Mouse (Mus musculus) liver, embryonic 15.5 days (tissue): ENCODE measurements at regions not wholly inside any gene's neighbourhood (a gene's known extent, or its start where the extent isn't known, plus 50 kb on each side); places are given as distances from the start of the nearest gene placed in this dataset.

Experiments
- ATAC-seq: fragments of 200-750 bp; cut with Nextera tagmentation; 2 replicates; pipeline ENCODE4 v1.8.0; 2017; ENCODE audit warnings: moderate number of reproducible peaks, mild to moderate bottlenecking, moderate library complexity; ENCODE audit not compliant: insufficient read depth
- H3K27ac ChIP-seq: fragments of 300-500 bp; sonication (generic); replicated peaks from 2 replicates; pipeline ENCODE4 v1.5.1; 2015; ENCODE audit warnings: mild to moderate bottlenecking, inconsistent platforms
- H3K27me3 ChIP-seq: fragments of 300-500 bp; sonication (generic); 2 replicates; pipeline ENCODE4 v1.6.1; 2015; ENCODE audit warnings: mild to moderate bottlenecking, inconsistent platforms
- H3K36me3 ChIP-seq: fragments of 300-500 bp; sonication (generic); replicated peaks from 2 replicates; pipeline ENCODE4 v1.6.1; 2015; ENCODE audit warnings: moderate library complexity, mild to moderate bottlenecking, inconsistent platforms
- H3K4me1 ChIP-seq: fragments of 300-500 bp; sonication (generic); replicated peaks from 2 replicates; pipeline ENCODE4 v1.6.1; 2015; ENCODE audit warnings: inconsistent platforms
- H3K4me2 ChIP-seq: fragments of 300-500 bp; sonication (generic); 2 replicates; pipeline ENCODE4 v1.6.1; 2015; ENCODE audit warnings: moderate library complexity, mild to moderate bottlenecking, inconsistent platforms
- H3K4me3 ChIP-seq: fragments of 300-500 bp; sonication (generic); replicated peaks from 2 replicates; pipeline ENCODE4 v1.5.1; 2015; ENCODE audit warnings: mild to moderate bottlenecking, inconsistent platforms
- H3K9ac ChIP-seq: fragments of 300-500 bp; sonication (generic); 2 replicates; pipeline ENCODE4 v1.6.1; 2015; ENCODE audit warnings: moderate library complexity, mild to moderate bottlenecking, inconsistent platforms
- H3K9me3 ChIP-seq: fragments of 300-500 bp; sonication (generic); replicated peaks from 2 replicates; pipeline ENCODE4 v1.6.1; 2016; ENCODE audit warnings: inconsistent platforms
- whole genome bisulfite sequencing: fragments of 180-500 bp; shearing (Covaris S2); methylation state at CpG from one replicate; pipeline ENCODE4 v1.1.7; 2015; ENCODE audit warnings: mixed read lengths; ENCODE audit not compliant: insufficient replicate concordance; 5-methylcytosine and 5-hydroxymethylcytosine counted together

DNA sequence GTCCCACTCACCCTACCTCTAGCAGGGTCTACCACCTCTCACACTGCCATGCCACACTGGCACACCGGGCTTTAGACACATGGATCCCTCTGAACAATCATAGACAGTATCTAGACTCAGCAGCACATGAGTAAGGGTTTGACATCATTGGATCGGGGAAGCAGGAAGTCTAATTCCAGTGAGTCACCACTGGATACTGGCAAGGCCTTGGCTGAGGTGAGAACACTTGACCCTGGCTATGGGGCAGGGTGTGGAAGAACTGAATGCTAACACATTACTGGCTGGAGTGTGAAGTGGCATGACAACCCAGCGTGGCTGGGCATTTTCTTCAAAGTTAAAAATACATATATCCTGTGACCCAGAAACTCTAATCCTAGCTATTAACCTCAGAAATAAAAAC is 114.4 kb downstream of the H2afy start:
- 45% methylated on average over 3 of the region's 3 CpGs for WGBS
- no peaks in the 10 kb centered on the region for H3K36me3 ChIP-seq
- no peaks in the 10 kb centered on the region for H3K4me1 ChIP-seq
- H3K27me3 ChIP-seq: no peaks in the 10 kb centered on the region
- H3K4me2 ChIP-seq: no peak overlapping the region
- H3K9me3 ChIP-seq: no peaks in the 10 kb centered on the region
- no peak for ATAC-seq
- H3K27ac ChIP-seq: no peak overlapping the region
- no peak overlapping the region for H3K9ac ChIP-seq
- no peak overlapping the region for H3K4me3 ChIP-seq

DNA sequence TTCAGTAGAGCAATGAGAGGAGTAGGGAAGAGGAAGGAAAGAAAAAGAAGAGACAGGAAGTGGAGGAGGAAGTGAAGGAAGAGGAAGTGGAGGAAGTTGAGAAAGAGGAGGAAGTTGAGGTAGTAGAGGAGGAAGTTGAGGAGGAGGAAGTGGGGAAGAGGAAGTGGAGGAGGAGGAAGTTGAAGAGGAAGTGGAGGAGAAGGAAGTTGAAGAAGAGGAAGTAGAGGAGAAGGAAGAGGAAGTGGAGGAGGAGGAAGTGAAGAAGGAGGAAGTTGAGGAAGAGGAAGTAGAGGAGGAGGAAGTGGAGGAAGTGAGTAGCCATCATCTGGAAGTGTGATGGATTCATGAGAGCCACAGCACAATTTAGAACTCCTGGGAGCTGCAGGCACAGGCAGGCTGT is 122.2 kb downstream of the H2afy start:
- ATAC-seq: no peak
- H3K27ac ChIP-seq: no peak overlapping the region
- H3K27me3 ChIP-seq: no peaks in the 10 kb centered on the region
- H3K9ac ChIP-seq: no peak overlapping the region
- no peak overlapping the region for H3K4me2 ChIP-seq
- no peaks in the 10 kb centered on the region for H3K4me1 ChIP-seq
- no peaks in the 10 kb centered on the region for H3K9me3 ChIP-seq
- no peak overlapping the region for H3K4me3 ChIP-seq
- no peaks in the 10 kb centered on the region for H3K36me3 ChIP-seq

DNA sequence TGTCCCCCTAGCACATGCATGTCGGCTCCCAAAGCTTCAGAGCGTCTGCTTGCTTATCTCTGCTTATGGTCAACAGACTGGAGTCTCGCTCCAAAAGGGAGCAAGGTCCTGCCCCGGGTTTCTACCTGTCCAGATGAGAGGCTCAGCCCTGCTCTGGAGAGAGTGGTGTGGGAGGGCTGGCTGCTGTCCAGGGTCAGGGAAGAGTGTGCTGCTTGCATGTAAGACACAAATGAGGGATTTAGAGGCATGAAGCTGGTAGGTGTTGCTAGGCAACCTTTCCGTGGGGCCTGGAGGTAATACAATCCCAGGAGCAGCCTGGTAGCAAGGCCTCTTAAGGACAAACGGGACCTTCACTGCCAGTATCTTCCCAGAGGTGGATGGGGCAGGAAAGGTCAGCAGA is 125.7 kb downstream of the H2afy start:
- 49% methylated on average over 6 of the region's 6 CpGs for WGBS
- no peak overlapping the region for H3K4me2 ChIP-seq

DNA sequence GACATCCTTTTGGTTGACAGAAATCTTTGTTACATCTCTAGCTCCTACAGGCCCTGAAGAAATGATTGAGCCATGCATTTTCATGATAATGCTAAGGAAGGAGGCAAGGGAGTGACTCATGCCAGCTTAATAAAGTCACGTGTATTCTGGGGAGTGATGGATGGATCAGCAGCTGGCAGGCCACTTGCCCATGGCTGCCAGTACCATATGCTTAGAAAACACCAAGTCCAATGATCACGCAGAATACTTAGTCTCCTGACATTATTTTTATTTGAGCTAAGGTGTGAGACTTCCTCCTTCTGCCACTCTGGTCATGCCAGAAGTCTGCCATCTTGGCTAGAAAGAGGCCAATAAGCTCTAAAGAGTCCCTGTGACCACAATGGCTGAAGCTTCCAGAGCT is 129.3 kb downstream of the H2afy start:
- Histone ChIP-seq H3K4me3 (no peak overlapping the region), H3K27me3 (no peaks in the 10 kb centered on the region), H3K27ac (no peak overlapping the region), H3K4me1 (no peaks in the 10 kb centered on the region), H3K36me3 (no peaks in the 10 kb centered on the region), H3K9ac (no peak overlapping the region), H3K4me2 (no peak overlapping the region), H3K9me3 (no peaks in the 10 kb centered on the region)
- whole genome bisulfite sequencing: 60% methylated on average over 2 of the region's 2 CpGs
- no peak for ATAC-seq

More for the DNA sequence above, 125.7 kb downstream of the H2afy start:
- Histone ChIP-seq H3K9me3 (no peaks in the 10 kb centered on the region), H3K4me3 (no peak overlapping the region), H3K4me1 (no peaks in the 10 kb centered on the region), H3K27ac (no peak overlapping the region), H3K9ac (no peak overlapping the region), H3K36me3 (no peaks in the 10 kb centered on the region), H3K27me3 (no peaks in the 10 kb centered on the region)
- ATAC-seq: no peak

DNA sequence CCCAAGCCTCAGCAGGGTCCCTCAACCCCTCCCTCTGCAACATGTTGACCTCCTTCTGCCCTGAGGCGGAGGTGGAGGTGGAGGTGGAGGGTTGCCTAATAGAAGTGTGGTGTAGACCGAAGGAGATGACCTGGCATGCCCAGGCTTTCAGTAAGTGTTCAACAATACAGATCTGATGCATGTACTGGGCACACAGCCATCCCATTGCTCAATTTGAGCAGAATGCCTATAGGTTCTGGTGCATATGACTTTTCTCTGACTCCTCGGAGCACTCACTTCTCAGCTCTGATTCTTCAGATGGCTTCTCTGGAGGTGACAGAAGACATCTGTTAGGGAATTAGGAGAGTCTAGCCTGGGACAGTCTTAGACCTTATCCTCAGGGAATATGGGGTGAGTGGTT is 130.4 kb downstream of the H2afy start:
- 62% methylated on average over 3 of the region's 3 CpGs for WGBS
- Histone ChIP-seq H3K27me3 (no peaks in the 10 kb centered on the region), H3K36me3 (no peaks in the 10 kb centered on the region), H3K9me3 (no peaks in the 10 kb centered on the region), H3K27ac (no peak overlapping the region), H3K4me2 (no peak overlapping the region), H3K4me3 (no peak overlapping the region), H3K4me1 (no peaks in the 10 kb centered on the region), H3K9ac (no peak overlapping the region)
- ATAC-seq: no peak

DNA sequence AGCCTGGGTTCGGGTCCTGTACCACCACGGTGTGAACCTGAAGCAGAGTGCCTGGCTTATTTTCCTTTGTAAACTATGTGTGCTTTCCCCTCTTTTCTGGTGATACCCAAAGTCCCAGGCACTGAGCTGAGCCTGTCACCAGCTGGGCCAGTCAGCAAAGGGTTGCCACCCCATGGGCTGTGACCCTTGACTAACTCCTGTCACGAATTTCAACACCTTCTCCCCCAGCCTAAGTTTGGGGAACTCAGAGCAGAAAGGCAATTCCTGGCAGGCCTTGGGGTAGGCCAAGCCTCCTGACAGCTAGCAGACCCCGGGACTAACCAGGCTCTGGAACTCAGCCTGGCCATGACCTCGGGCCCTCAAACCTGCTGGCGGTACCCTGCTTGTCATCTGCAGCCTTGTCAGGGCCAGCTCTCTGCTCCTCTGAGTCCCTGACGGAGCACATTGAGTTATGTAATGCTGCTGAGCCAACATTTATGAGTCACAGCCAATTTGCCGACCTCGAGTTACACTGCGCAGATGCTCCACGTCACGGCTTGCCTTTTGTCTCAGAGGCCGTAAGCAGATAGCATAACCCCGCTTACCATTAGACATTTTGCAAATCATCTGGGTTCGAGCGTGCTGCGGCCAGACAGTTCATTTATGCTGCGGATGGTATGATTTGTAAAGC is 132.3 kb downstream of the H2afy start:
- H3K4me1 ChIP-seq: no peaks in the 10 kb centered on the region
- H3K27me3 ChIP-seq: no peaks in the 10 kb centered on the region
- no peak overlapping the region for H3K9ac ChIP-seq
- WGBS: 69% methylated on average over 18 of the region's 18 CpGs
- no peak for ATAC-seq
- no peaks in the 10 kb centered on the region for H3K36me3 ChIP-seq
- no peak overlapping the region for H3K27ac ChIP-seq
- H3K4me3 ChIP-seq: no peak overlapping the region
- no peaks in the 10 kb centered on the region for H3K9me3 ChIP-seq
- H3K4me2 ChIP-seq: no peak overlapping the region

DNA sequence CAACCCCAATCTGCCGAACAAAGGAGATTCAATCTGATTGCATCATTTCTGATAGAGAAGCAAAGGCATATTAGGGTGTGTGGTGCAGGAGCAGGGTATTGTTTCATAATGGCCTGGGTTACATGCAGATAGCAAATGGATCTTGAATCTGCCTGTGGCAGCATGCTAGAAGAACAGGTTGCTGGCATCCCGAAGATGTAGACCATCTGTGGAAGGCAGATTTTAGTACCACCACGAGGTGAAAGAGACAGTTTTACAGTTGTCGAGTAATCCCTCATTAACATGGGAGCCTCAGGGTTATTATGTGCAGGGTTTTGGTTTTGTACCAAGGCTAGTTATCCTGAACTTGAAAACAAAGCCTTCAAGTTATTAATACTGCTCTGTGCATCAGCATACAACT is 140.9 kb downstream of the H2afy start:
- Histone ChIP-seq H3K4me2 (no peak overlapping the region), H3K27me3 (no peaks in the 10 kb centered on the region), H3K4me1 (no peaks in the 10 kb centered on the region), H3K9ac (no peak overlapping the region), H3K4me3 (no peak overlapping the region), H3K27ac (no peak overlapping the region), H3K9me3 (no peaks in the 10 kb centered on the region), H3K36me3 (no peaks in the 10 kb centered on the region)
- 57% methylated on average over 4 of the region's 4 CpGs for WGBS
- ATAC-seq: no peak

DNA sequence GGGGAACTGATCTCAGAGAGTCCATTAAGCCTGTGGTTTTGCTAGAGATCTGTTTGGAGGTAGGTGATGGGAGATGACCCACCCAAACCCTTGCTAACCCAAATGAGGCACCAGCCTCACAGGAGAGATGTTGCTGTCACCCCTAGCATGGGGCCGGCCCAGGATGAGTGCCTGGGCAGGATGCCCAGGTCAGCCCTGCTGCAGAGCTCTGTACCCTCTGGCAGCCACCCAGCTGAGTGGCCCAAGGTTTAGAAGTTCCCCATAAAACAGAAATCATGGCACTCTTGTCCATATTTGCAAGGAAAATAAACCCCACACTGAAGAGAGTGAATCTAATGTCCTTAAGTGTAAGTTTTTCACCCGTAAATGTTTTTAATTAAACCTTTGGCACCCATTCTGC is 141.7 kb downstream of the H2afy start:
- H3K4me3 ChIP-seq: no peak overlapping the region
- no peak overlapping the region for H3K27ac ChIP-seq
- H3K9me3 ChIP-seq: no peaks in the 10 kb centered on the region
- ATAC-seq: no peak
- H3K4me1 ChIP-seq: no peaks in the 10 kb centered on the region
- no peak overlapping the region for H3K4me2 ChIP-seq
- no peaks in the 10 kb centered on the region for H3K27me3 ChIP-seq
- H3K36me3 ChIP-seq: no peaks in the 10 kb centered on the region
- H3K9ac ChIP-seq: no peak overlapping the region
- WGBS: 63% methylated on average over 2 of the region's 2 CpGs

DNA sequence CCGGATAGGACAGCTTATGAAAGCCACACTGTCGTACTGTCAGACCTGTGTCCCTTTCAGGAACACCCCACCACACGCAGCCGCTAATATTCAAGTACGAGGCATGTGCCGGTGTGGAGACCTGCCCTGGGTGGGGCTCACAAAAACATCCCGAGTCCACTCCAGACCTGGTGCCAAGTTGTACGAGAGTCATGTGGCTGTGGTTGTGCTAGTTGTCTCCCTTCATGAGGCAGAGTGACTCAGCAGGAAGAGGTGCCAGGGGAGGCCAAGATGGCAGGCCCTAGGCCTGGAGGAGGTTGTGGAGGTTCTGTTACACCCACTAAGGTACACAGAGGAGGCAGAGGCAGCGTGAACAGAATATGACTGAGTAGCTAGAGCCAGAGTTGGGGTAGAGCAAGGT is 143.5 kb downstream of the H2afy start:
- no peak overlapping the region for H3K4me3 ChIP-seq
- no peaks in the 10 kb centered on the region for H3K4me1 ChIP-seq
- ATAC-seq: no peak
- WGBS: 70% methylated on average over 9 of the region's 9 CpGs
- no peaks in the 10 kb centered on the region for H3K27me3 ChIP-seq
- H3K36me3 ChIP-seq: no peaks in the 10 kb centered on the region
- no peak overlapping the region for H3K27ac ChIP-seq
- H3K9ac ChIP-seq: no peak overlapping the region
- no peak overlapping the region for H3K4me2 ChIP-seq
- H3K9me3 ChIP-seq: no peaks in the 10 kb centered on the region

DNA sequence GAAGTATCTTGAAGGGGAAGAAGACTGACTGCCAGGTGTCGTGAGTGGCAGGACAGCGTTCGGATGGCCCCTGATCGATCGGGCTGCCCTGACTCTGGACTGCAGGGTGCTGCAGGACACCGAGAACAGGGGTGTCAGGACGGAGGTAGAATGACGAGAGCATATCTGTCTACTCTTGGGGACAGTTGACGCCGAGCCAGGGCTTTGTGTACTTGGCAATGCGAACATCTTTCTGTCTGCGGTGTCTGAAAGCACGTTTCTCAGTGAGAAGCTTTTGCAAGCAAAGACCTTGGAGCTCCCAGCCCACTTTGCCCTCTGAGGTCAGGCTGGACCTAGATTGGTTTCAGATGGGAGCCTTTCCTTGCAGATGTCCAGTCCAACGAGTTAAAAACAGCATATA is 144.9 kb downstream of the H2afy start:
- Histone ChIP-seq H3K36me3 (no peaks in the 10 kb centered on the region), H3K27ac (no peak overlapping the region), H3K4me1 (no peaks in the 10 kb centered on the region), H3K4me2 (no peak overlapping the region), H3K27me3 (no peaks in the 10 kb centered on the region), H3K4me3 (no peak overlapping the region), H3K9me3 (no peaks in the 10 kb centered on the region), H3K9ac (no peak overlapping the region)
- no peak for ATAC-seq
- WGBS: 67% methylated on average over 14 of the region's 14 CpGs

DNA sequence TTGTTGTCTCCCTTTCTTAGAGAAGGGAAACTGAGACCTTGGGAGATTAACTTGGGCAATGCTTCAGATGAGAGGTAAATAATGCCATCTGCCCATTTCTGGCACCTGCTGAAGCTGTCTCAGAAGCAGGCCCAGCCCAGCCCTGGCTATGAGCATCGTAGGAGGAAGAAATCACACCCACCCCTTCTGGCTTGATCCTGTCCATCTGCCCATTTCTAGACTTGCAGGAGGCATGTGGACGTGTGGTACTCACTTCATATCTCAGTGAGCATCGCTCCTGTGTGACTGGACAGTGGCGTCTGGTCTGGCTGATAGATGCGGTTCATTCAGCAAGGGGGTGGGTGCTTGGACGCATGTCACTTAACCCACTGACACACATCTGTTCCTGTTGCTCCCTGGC is 146.0 kb downstream of the H2afy start:
- H3K9ac ChIP-seq: no peak overlapping the region
- no peaks in the 10 kb centered on the region for H3K27me3 ChIP-seq
- no peaks in the 10 kb centered on the region for H3K4me1 ChIP-seq
- no peak overlapping the region for H3K4me3 ChIP-seq
- 61% methylated on average over 6 of the region's 6 CpGs for WGBS
- no peak overlapping the region for H3K27ac ChIP-seq
- no peaks in the 10 kb centered on the region for H3K36me3 ChIP-seq
- no peaks in the 10 kb centered on the region for H3K9me3 ChIP-seq
- no peak for ATAC-seq
- H3K4me2 ChIP-seq: no peak overlapping the region

DNA sequence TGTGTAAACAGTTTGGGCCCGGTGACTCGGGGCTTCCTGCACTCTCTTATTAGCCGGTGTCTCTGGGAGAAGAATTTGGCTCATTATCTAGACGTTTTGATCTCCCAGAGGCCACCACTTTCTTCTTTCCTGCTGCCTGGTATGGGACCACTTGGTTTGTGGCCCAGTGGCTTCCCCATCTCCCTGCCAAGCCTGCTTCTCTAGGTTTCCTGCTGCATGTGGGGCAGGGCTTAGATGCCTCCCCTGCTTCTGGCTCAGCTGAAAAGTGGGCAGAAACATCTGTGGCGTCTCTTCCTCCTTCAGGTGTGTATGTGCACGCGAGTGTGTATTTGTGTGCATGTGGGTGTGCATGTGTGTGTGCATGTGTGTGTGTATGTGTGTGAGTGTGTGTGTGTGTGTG is 146.8 kb downstream of the H2afy start:
- H3K4me3 ChIP-seq: no peak overlapping the region
- H3K27ac ChIP-seq: no peak overlapping the region
- H3K27me3 ChIP-seq: peaks cover 3% of the 10 kb centered on the region
- no peaks in the 10 kb centered on the region for H3K9me3 ChIP-seq
- no peak overlapping the region for H3K9ac ChIP-seq
- H3K4me1 ChIP-seq: no peaks in the 10 kb centered on the region
- no peaks in the 10 kb centered on the region for H3K36me3 ChIP-seq
- ATAC-seq: no peak
- 26% methylated on average over 7 of the region's 7 CpGs for WGBS
- H3K4me2 ChIP-seq: no peak overlapping the region
